Mouse (Mus musculus) layer of hippocampus, adult 11-12 months (tissue): ENCODE data around the gene D10Jhu81e.

Source experiments
- DNase-seq: peaks from one replicate; pipeline ENCODE4 v3.0.0; 2022; ENCODE audit warnings: low spot score

The D10Jhu81e gene

DNA sequence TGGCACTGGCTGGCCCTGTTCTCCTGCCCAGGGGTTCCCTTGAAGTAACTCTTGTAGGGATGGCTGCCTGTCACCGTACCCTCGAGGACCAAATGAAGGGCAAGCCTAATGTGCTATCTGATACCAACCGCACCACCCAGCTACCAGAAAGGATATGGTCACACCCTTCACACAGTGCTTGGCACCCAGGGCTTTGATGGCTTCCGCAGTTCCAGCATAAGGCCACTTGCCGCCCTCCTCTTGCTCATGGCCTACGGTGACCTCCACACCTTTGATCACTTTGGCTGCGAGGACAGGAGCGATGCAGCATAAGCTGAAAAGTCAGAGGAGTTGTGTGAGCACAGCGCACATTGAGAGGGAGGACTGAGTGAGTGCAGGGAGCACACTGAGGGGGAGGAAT is 6.3 kb downstream of the D10Jhu81e start:
- no peak for DNase-seq

DNA sequence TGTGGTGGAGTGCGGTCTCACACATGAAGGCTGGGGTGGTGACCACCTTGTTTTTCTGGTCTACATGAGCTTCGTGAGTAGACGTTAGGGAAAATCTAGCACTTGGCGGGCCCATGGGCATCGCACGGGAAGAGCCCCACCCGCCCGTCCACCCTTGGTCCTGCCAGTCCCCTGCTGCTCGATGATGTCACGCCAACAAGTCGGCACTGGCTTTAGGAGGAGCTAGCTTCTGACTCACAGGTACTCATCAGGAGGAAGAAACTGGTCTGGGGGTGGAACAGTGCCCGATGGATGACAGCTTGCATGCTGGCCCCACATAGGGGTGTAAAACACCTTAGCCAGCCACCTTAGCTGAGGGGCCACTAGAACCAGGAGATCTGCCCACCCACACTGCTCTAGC is 6.9 kb downstream of the D10Jhu81e start:
- no peak for DNase-seq

GRCm38 (mm10) chr10:78161096-78161495 is 8.5 kb downstream of the D10Jhu81e start:
- no peak for DNase-seq

DNA sequence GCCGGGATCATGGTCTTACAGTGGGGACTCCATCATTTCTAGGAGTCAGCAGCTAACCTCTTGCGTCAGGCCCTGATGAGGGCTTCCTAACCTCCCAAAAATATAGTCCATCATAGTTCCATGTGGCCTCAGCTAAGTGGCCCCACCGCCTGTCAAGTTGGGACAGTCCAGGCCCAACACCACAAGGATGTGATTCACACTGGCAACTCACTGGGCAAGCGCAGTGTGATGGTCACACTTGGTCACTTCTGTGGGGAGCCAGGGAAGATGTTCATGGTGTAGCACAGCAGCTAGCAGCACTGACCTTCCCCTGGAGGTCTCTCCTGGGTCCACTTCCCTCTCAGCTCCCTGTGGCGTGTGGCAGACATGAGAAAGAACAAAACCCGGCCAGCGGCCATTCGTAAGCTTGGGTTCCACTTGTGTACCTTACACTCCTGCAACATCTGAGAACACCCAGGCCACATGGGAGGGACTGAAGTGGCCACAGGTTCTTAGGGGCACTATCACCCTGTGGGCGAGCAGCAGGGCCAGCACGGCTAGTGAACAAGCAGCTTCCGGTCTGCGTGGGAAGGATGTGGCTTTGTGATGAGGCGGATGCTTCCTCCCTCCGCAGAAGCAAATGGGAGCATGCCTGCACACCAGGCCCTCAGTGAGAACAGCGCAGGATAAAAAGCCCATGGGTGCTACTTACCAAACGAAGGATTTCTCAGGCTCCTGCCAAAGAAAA is 9.1 kb downstream of the D10Jhu81e start:
- DNase-seq: no peak

DNA sequence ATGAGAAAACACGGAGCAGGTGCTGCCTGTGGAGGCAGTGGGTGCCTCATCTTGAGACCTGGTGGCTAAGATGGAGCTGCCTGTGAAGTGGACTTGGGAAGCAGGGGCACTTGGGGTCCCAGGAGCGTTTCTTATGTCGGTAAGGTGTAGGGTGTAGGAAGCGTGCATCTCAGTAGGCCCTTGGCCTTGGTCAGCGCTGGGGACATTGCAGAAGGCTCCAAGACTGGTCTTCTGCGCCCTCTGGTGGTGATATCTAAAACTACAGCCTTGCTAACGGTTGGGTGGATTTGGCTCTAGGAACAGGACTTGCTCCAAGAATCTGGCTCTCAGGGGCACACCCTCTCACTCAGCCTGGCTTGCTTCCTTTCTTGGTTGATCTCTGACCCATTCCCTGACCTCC is 9.7 kb downstream of the D10Jhu81e start:
- DNase-seq: peak; percentile 89

- DNase-seq: peak; percentile 69
Observed at GRCm38 (mm10) chr10:78159252-78159878, 10.2 kb downstream of the D10Jhu81e start.

- no peak for DNase-seq
Observed at GRCm38 (mm10) chr10:78158041-78158440, 11.5 kb downstream of the D10Jhu81e start.

GRCm38 (mm10) chr10:78156926-78157325 is 12.7 kb downstream of the D10Jhu81e start:
- DNase-seq: no peak

DNA sequence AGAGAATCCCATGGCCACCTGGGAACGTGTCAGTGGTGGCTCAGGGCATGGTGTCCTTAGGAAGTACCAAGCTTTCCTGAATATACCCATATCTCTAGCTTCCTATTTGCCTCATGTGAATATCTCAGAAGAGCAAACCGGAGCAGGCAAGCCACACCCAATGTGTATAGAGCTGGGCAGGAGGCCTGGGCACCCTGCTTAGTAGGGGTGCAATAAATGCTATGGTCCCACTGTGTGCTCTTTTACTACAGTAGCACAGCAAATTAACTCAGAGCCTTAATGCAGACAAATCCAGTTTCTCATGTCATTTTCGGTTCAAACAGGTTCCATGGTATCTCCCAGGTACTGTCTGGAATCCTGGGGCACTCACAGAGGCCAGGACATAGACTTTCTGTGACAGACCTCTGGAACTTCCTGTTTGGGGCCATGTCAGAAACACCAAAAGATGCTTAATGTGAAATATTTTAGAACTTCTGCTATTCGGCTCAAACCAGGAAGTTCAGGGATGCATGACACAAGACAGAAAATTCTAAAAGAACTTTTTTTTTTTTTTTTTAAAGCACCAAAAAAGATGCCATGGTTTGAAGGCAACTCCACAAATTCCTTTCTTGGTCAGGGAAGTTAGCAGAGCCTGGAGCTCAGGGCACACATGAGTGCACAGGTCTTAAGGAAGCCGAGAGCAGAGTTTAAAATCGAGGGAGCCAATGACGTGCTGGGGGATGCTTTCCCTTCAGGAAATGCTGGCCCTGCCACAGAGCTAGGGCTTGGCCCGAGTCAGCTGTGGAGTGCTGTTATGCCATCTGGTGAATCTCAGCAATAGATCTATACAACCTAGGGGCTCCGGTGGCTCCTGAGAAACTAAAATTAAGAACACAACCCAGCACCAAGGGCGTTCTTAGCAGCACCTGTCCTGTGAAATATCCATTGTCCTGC is 20.5 kb downstream of the D10Jhu81e start:
- DNase-seq: no peak

DNA sequence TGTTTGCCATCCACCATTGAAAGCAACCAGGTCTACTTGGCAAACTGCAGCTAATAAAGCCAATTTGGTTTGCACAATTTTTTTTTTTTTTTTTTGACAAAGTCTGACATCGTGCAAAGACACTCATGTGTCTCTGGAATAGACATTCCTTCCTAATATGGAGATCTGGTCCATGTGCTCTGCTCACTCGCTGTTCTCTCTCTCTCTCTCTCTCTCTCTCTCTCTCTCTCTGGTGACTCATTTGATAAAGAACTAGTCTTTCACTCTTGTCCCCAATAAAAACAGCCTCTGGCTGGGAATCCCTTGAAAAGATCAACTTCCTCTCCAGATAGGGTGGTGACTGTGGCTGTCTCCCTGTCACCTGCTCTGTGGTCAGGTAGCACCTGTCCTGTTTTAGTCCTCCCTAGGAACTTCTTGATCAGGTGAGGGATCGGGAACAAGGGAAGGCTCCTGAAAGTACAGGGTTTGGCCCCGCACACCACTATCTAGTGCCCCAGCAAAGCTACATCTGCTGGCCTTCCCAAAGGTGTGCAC is 21.6 kb downstream of the D10Jhu81e start:
- no peak for DNase-seq

GRCm38 (mm10) chr10:78143727-78144505 is 25.7 kb downstream of the D10Jhu81e start:
- no peak for DNase-seq

DNA sequence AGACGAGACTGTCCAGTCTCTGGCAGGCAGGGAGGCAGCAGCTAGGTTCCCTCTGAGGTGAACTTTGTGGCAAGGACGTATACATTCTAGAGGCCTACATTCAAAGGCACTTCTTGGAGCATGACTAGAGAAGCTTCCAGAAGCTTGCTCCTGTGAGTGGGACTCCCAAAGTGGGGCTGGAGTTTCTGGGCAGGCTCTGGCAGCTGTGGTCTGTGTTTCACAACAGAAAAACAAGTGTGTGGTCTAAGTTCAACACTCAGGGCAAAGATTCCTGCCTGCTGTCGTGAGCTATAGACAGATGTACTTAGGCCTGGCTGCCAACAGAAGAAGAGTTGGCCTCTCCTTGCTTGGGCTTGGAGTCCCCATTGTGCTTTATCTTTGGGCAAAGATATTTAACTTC is 28.7 kb downstream of the D10Jhu81e start:
- DNase-seq: no peak

- no peak for DNase-seq
Observed at GRCm38 (mm10) chr10:78140251-78140600, 29.4 kb downstream of the D10Jhu81e start.

DNA sequence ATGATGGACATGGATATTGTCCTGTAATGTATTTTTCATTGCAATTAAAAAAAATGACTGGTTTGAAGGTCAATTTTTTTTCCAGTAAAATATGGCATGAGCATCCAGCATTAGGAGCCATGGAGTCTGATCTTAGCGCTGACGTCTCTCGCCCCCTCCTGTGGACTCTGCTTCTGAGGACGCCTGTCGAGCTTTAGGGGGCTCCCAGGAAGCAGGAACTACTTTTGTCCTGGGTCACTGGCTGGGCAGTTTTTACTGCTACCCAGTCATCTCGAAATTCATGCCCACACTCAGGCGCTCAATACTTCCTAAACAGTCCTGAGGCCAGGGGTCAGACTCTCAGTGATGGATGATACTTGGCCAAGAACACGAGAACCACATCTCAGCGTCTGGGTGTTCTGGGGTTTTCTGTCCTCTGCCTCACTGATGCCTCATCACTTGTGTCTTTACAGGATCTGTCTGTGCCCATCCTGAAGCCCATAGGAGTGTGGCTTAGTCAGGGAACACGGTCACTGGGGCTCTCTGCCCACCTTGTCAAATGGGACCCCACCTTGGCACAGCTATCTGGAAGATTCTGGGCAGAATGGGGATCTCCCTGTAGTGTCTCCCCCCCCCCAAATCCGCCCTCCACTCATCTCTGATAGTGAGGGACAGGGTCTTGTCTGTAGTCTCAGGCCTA is 29.9 kb downstream of the D10Jhu81e start:
- DNase-seq: no peak

DNA sequence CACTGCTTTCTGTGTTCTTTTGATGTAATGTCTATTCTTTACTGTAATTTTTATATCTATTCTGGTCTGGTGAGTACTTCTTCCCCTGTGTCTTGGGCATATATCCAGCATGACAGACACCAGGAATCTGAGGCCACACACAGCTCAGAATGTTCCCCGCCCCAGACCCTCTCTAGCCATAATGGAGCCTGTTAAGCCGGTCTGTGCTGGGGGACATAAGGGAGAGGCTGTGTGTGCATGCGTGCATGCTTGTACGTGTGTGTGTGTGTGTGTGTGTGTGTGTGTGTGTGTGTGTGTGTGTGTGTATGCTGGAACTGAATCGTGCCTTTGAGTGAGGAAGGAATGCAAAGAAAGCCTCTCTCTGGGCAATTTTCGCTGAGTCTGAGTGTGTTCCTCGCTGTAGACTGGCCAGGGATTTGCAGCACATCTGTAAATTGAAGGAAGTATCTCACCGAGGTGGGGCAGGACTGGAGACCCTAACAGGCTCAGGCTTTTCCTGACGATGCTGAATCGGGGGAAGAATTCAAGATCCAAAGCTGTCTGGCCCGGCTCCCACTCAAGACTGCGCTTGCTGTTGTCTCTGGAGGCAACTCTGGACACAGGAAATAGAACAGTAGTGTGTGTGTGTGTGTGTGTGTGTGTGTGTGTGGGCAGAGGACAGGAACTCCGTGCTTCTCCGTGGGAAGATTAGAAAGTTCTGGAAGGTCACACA is 30.6 kb downstream of the D10Jhu81e start:
- DNase-seq: peak; percentile 25

DNA sequence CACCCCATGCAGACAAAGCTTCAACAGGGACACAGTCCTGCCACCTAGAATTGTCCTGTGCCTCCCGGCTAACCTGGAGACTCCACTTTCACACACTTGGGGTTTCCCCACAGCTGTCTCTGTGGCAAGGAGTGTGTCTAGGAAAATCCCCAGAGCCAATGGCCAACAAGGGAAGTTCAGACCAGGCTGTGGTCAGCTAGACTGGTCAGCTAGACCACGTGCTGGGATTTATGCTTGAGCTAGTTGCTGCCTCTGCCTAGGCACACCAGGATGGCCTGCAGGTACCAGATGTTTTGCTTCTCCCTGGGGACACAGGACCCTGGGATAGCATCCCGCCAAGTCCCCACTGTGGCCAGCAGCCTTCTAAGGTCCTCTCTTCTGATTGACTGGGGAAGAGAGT is 32.4 kb downstream of the D10Jhu81e start:
- DNase-seq: no peak

DNA sequence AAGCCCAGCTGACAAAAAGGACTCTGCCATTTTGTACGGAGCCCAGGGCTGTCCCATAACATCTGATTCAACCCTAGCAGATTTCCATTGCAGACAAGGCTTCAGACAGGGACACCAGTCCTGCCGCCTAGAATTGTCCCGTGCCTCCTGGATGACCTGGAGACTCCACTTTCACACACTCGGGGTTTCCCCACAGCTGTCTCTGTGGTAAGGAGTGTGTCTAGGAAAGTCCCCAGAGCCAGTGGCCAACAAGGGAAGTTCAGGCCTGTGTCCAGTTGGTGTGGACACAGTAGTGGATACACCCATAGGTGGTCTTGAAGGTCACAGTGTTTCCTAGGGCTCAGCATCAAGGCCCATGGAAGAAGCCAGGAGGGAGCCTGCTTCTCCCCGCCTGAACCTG is 33.6 kb downstream of the D10Jhu81e start:
- DNase-seq: no peak

DNA sequence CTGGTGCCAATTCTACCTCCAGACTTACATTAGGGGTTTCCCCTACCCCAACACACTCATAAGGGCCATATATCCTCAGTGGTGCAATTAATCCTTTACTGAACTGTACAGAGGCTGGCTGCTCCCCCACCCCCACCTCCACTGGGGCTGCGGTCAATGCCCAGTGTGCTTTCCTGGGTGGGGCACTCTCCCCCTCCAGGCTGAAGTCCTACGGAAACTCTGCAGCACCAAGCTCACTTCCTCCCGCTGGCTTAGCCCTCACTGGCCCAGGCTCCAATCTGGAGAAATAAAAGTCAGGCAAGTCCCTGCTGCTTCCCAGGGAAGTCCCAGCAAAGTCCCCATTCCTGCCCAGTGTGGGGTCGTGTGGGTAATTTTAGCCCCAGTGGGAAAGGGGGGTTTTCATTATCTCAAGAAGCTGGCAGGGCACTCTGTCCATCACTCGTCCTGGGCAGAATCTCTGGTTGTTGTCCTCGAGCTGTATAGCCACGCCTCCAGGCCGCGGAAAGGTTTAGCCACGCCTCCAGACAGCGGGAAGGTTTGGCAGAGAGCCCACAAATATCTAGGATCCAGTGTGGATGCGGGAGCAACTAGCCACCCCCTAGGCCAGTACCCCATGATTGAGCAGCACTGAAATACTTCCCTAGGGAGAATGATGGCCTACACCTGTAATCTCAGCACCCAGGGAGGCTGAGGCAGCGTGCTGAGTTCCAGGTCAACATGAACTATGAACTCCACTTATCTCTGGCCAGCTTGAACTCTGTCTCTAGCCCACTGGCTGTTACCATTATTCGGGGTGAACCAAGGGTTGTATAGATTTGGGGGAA is 34.4 kb downstream of the D10Jhu81e start:
- DNase-seq: no peak

DNA sequence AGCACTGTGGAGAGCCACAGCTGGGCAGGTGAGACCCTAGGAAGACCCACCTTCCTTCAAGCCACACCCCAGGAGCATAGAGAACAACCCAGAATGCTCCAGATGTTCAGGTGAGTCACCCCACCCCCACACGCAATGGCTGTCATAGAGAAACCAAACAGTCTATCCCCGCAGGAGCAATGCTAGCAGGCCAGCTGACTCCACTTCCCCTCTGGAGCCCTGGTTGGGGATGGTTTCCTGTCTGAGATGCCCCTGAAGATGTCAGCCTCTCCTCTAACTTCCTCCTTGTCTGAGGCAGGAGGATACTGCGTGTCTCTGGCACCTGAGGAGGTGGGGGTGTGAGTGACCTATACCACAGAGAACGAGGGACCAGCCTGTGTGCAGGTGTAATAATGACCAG is 35.2 kb downstream of the D10Jhu81e start:
- DNase-seq: no peak

DNA sequence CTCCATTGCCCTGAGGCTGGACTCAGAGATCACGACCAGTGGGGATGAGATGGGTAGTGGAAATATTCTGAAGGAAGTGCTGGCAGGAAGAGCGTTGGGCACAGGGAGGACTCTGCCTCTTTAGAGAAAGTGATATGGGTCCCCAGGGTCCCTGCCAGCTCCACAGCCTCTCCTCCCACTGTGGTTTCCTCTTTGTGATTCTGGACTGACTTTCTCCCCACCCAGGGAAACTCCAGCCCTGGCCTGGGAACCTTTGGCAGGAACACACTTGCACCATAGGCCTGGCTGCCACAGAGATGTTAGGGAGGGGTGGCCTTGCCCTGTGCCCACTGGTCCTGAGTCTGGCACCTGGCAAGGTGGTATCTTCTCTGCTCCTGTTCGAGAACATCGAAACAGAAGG is 39.6 kb downstream of the D10Jhu81e start:
- no peak for DNase-seq
